Mouse (Mus musculus): ENCODE measurements around the gene Ppp1r14d. TPM values are rescaled to one million over a fixed set of nuclear protein-coding genes. Genes with fewer than 3 reads are reported as not detected.

Gene Ppp1r14d
- polyA plus RNA-seq, 1 experiment from 2014 or later: not detected

Other genes starting within 250 kb of the Ppp1r14d start
- gene Ccdc32, start 200.5 kb downstream of the Ppp1r14d start, polyA plus RNA-seq (2015; fragmentation: Nextera tagmentation; extraction: Ambion mirVana): 37.1 and 38.5 TPM in 2 replicates
- gene Rpusd2, start 195.1 kb downstream of the Ppp1r14d start, polyA plus RNA-seq (2015; fragmentation: Nextera tagmentation; extraction: Ambion mirVana): 4.6 and 4.9 TPM in 2 replicates
- 5.9 and 7.2 TPM in 2 replicates for gene Knl1, start 182.8 kb downstream of the Ppp1r14d start, polyA plus RNA-seq (2015; fragmentation: Nextera tagmentation; extraction: Ambion mirVana)
- 8.3 and 9.8 TPM in 2 replicates for gene Rad51, start 117.1 kb downstream of the Ppp1r14d start, polyA plus RNA-seq (2015; fragmentation: Nextera tagmentation; extraction: Ambion mirVana)
- 46.7 and 49.6 TPM in 2 replicates for gene Rmdn3, start 72.9 kb downstream of the Ppp1r14d start, polyA plus RNA-seq (2015; fragmentation: Nextera tagmentation; extraction: Ambion mirVana)
- 6.8 and 7.8 TPM in 2 replicates for gene Gchfr, start 62.1 kb downstream of the Ppp1r14d start, polyA plus RNA-seq (2015; fragmentation: Nextera tagmentation; extraction: Ambion mirVana)
- 1.1 and 1.2 TPM in 2 replicates for gene Gm14137, start 55.4 kb downstream of the Ppp1r14d start, polyA plus RNA-seq (2015; fragmentation: Nextera tagmentation; extraction: Ambion mirVana)
- gene Zfyve19, start 21.3 kb downstream of the Ppp1r14d start, polyA plus RNA-seq (2015; fragmentation: Nextera tagmentation; extraction: Ambion mirVana): 68.3 and 73.3 TPM in 2 replicates
- gene Dnajc17, start 21.1 kb downstream of the Ppp1r14d start, polyA plus RNA-seq (2015; fragmentation: Nextera tagmentation; extraction: Ambion mirVana): 25.0 and 29.4 TPM in 2 replicates
- 0.65 and 0.77 TPM in 2 replicates for gene Spint1, start 7.5 kb upstream of the Ppp1r14d start, polyA plus RNA-seq (2015; fragmentation: Nextera tagmentation; extraction: Ambion mirVana)
- gene Rhov, start 41.4 kb upstream of the Ppp1r14d start, polyA plus RNA-seq (2015; fragmentation: Nextera tagmentation; extraction: Ambion mirVana): 43.3 and 45.5 TPM in 2 replicates
- gene Vps18, start 58.8 kb upstream of the Ppp1r14d start, polyA plus RNA-seq (2015; fragmentation: Nextera tagmentation; extraction: Ambion mirVana): 31.7 and 32.3 TPM in 2 replicates
- gene Dll4, start 95.9 kb upstream of the Ppp1r14d start, polyA plus RNA-seq (2015; fragmentation: Nextera tagmentation; extraction: Ambion mirVana): 5.2 and 5.3 TPM in 2 replicates
- gene Chac1, start 121.3 kb upstream of the Ppp1r14d start, polyA plus RNA-seq (2015; fragmentation: Nextera tagmentation; extraction: Ambion mirVana): 8.1 and 9.0 TPM in 2 replicates
- 3.1 and 3.3 TPM in 2 replicates for gene Ino80, start 247.8 kb upstream of the Ppp1r14d start, polyA plus RNA-seq (2015; fragmentation: Nextera tagmentation; extraction: Ambion mirVana)